Mouse (Mus musculus) liver (tissue): ENCODE measurements at regions not wholly inside any gene's neighbourhood (a gene's known extent, or its start where the extent isn't known, plus 50 kb on each side); places are given as distances from the start of the nearest gene placed in this dataset.

Source experiments
- DNase-seq: peaks from one replicate; pipeline ENCODE4 v3.0.0-alpha.2; 2020; ENCODE audit warnings: mixed read lengths

- DNase-seq: no peak
Measured at GRCm38 (mm10) chr13:110690501-110691255, 295.8 kb downstream of the Plk2 start.

GRCm38 (mm10) chr13:110692696-110693095 is 297.9 kb downstream of the Plk2 start:
- DNase-seq: no peak

- no peak for DNase-seq
Measured at GRCm38 (mm10) chr13:110694876-110695275, 300.0 kb downstream of the Plk2 start.

- no peak for DNase-seq
Measured at GRCm38 (mm10) chr13:110696549-110696948, 301.7 kb downstream of the Plk2 start.

- DNase-seq: no peak
Measured at GRCm38 (mm10) chr13:110704261-110704660, 309.4 kb downstream of the Plk2 start.

- no peak for DNase-seq
Measured at GRCm38 (mm10) chr13:110710847-110711246, 316.0 kb downstream of the Plk2 start.

- DNase-seq: no peak
Measured at GRCm38 (mm10) chr13:110712527-110712926, 317.7 kb downstream of the Plk2 start.

- no peak for DNase-seq
Measured at GRCm38 (mm10) chr13:110722170-110722569, 327.3 kb downstream of the Plk2 start.

GRCm38 (mm10) chr13:110722752-110723151 is 327.9 kb downstream of the Plk2 start:
- DNase-seq: no peak

GRCm38 (mm10) chr13:110724836-110725235 is 330.0 kb downstream of the Plk2 start:
- DNase-seq: no peak

- DNase-seq: no peak
Measured at GRCm38 (mm10) chr13:110725821-110726220, 331.0 kb downstream of the Plk2 start.

GRCm38 (mm10) chr13:110735511-110735910 is 340.7 kb downstream of the Plk2 start:
- DNase-seq: no peak

- DNase-seq: no peak
Measured at GRCm38 (mm10) chr13:110741576-110742206, 346.8 kb downstream of the Plk2 start.

- peak; percentile 4 for DNase-seq
Measured at GRCm38 (mm10) chr13:110747223-110747868, 352.5 kb downstream of the Plk2 start.

GRCm38 (mm10) chr13:110752746-110753145 is 357.9 kb downstream of the Plk2 start:
- no peak for DNase-seq

GRCm38 (mm10) chr13:110754548-110754947 is 359.7 kb downstream of the Plk2 start:
- no peak for DNase-seq

- DNase-seq: no peak
Measured at GRCm38 (mm10) chr13:110756877-110757276, 362.0 kb downstream of the Plk2 start.

- DNase-seq: no peak
Measured at GRCm38 (mm10) chr13:110769210-110769609, 374.4 kb downstream of the Plk2 start.

- DNase-seq: no peak
Measured at GRCm38 (mm10) chr13:110775251-110775650, 380.4 kb downstream of the Plk2 start.

GRCm38 (mm10) chr13:110784162-110784785 is 389.4 kb downstream of the Plk2 start:
- no peak for DNase-seq

- no peak for DNase-seq
Measured at GRCm38 (mm10) chr13:110784822-110785221, 390.0 kb downstream of the Plk2 start.

GRCm38 (mm10) chr13:110798313-110798712 is 403.5 kb downstream of the Plk2 start:
- no peak for DNase-seq

GRCm38 (mm10) chr13:110802841-110803240 is 408.0 kb downstream of the Plk2 start:
- no peak for DNase-seq
